Mouse (Mus musculus): ENCODE measurements around the gene Dock2.

Gene Dock2

GRCm38 (mm10) chr11:34323664-34324063 lies 460.0 kb downstream of the Dock2 start:
- in situ Hi-C loops (cut with MboI; ENCODE audit: low pct_unique_long_range_greater_than_20kb in 1 of 2, low sequenced_read_pairs in 2 of 2, unreplicated experiment in 1 of 2) = no loop called here

- in situ Hi-C loops (cut with MboI; ENCODE audit: low pct_unique_long_range_greater_than_20kb in 1 of 2, low sequenced_read_pairs in 2 of 2, unreplicated experiment in 1 of 2) = no loop called here
These were observed 464.4 kb downstream of the Dock2 start for GRCm38 (mm10) chr11:34319282-34319681.

- in situ Hi-C loops (cut with MboI; ENCODE audit: low pct_unique_long_range_greater_than_20kb in 1 of 2, low sequenced_read_pairs in 2 of 2, unreplicated experiment in 1 of 2) = no loop called here
These were observed 466.7 kb downstream of the Dock2 start for GRCm38 (mm10) chr11:34317001-34317400.

GRCm38 (mm10) chr11:34316176-34316575 lies 467.5 kb downstream of the Dock2 start:
- in situ Hi-C loops (cut with MboI; ENCODE audit: low pct_unique_long_range_greater_than_20kb in 1 of 2, low sequenced_read_pairs in 2 of 2, unreplicated experiment in 1 of 2) = no loop called here

- in situ Hi-C loops (cut with MboI; ENCODE audit: low pct_unique_long_range_greater_than_20kb in 1 of 2, low sequenced_read_pairs in 2 of 2, unreplicated experiment in 1 of 2) = no loop called here
These were observed 468.3 kb downstream of the Dock2 start for GRCm38 (mm10) chr11:34315383-34315782.

- in situ Hi-C loops (cut with MboI; ENCODE audit: low pct_unique_long_range_greater_than_20kb in 1 of 2, low sequenced_read_pairs in 2 of 2, unreplicated experiment in 1 of 2) = no loop called here
These were observed 468.9 kb downstream of the Dock2 start, which contains the start of gene Fam196b for GRCm38 (mm10) chr11:34314534-34315379. TSS of gene Fam196b (plus strand) at chr11:34314822.

- in situ Hi-C loops (cut with MboI; ENCODE audit: low pct_unique_long_range_greater_than_20kb in 1 of 2, low sequenced_read_pairs in 2 of 2, unreplicated experiment in 1 of 2) = no loop called here
These were observed 471.5 kb downstream of the Dock2 start for GRCm38 (mm10) chr11:34312208-34312607.

GRCm38 (mm10) chr11:34311717-34312116 lies 472.0 kb downstream of the Dock2 start:
- in situ Hi-C loops (cut with MboI; ENCODE audit: low pct_unique_long_range_greater_than_20kb in 1 of 2, low sequenced_read_pairs in 2 of 2, unreplicated experiment in 1 of 2) = no loop called here

GRCm38 (mm10) chr11:34309360-34309759 lies 474.3 kb downstream of the Dock2 start:
- in situ Hi-C loops (cut with MboI; ENCODE audit: low pct_unique_long_range_greater_than_20kb in 1 of 2, low sequenced_read_pairs in 2 of 2, unreplicated experiment in 1 of 2) = no loop called here

GRCm38 (mm10) chr11:34308731-34309130 lies 475.0 kb downstream of the Dock2 start:
- in situ Hi-C loops (cut with MboI; ENCODE audit: low pct_unique_long_range_greater_than_20kb in 1 of 2, low sequenced_read_pairs in 2 of 2, unreplicated experiment in 1 of 2) = no loop called here

- in situ Hi-C loops (cut with MboI; ENCODE audit: low pct_unique_long_range_greater_than_20kb in 1 of 2, low sequenced_read_pairs in 2 of 2, unreplicated experiment in 1 of 2) = no loop called here
These were observed 477.5 kb downstream of the Dock2 start for GRCm38 (mm10) chr11:34306231-34306630.

- in situ Hi-C loops (cut with MboI; ENCODE audit: low pct_unique_long_range_greater_than_20kb in 1 of 2, low sequenced_read_pairs in 2 of 2, unreplicated experiment in 1 of 2) = no loop called here
These were observed 483.6 kb downstream of the Dock2 start for GRCm38 (mm10) chr11:34300064-34300463.

GRCm38 (mm10) chr11:34299550-34299949 lies 484.1 kb downstream of the Dock2 start:
- in situ Hi-C loops (cut with MboI; ENCODE audit: low pct_unique_long_range_greater_than_20kb in 1 of 2, low sequenced_read_pairs in 2 of 2, unreplicated experiment in 1 of 2) = no loop called here

GRCm38 (mm10) chr11:34297698-34298378 lies 485.9 kb downstream of the Dock2 start:
- in situ Hi-C loops (cut with MboI; ENCODE audit: low pct_unique_long_range_greater_than_20kb in 1 of 2, low sequenced_read_pairs in 2 of 2, unreplicated experiment in 1 of 2) = no loop called here

- in situ Hi-C loops (cut with MboI; ENCODE audit: low pct_unique_long_range_greater_than_20kb in 1 of 2, low sequenced_read_pairs in 2 of 2, unreplicated experiment in 1 of 2) = no loop called here
These were observed 492.4 kb downstream of the Dock2 start for GRCm38 (mm10) chr11:34291304-34291703.

GRCm38 (mm10) chr11:34290708-34291107 lies 493.0 kb downstream of the Dock2 start:
- in situ Hi-C loops (cut with MboI; ENCODE audit: low pct_unique_long_range_greater_than_20kb in 1 of 2, low sequenced_read_pairs in 2 of 2, unreplicated experiment in 1 of 2) = no loop called here

GRCm38 (mm10) chr11:34290265-34290664 lies 493.4 kb downstream of the Dock2 start:
- in situ Hi-C loops (cut with MboI; ENCODE audit: low pct_unique_long_range_greater_than_20kb in 1 of 2, low sequenced_read_pairs in 2 of 2, unreplicated experiment in 1 of 2) = no loop called here

- in situ Hi-C loops (cut with MboI; ENCODE audit: low pct_unique_long_range_greater_than_20kb in 1 of 2, low sequenced_read_pairs in 2 of 2, unreplicated experiment in 1 of 2) = no loop called here
These were observed 499.4 kb downstream of the Dock2 start for GRCm38 (mm10) chr11:34284124-34284808.

GRCm38 (mm10) chr11:34277047-34277445 lies 506.6 kb downstream of the Dock2 start:
- in situ Hi-C loops (cut with MboI; ENCODE audit: low pct_unique_long_range_greater_than_20kb in 1 of 2, low sequenced_read_pairs in 2 of 2, unreplicated experiment in 1 of 2) = no loop called here
